Mouse (Mus musculus): Measurements from ENCODE around the gene Dyrk1b. TPM values are rescaled to one million over a fixed set of nuclear protein-coding genes. Genes with fewer than 3 reads are reported as not detected.
"Not testable (repeated sequence)": the region's sequence is repeated elsewhere in the genome, so short reads cannot be mapped to it uniquely, and the experiment has no call there.

Dyrk1b gene
- 50.1 and 53.7 TPM in 2 replicates for polyA plus RNA-seq (2012; rRNA removed)

- DNase-seq = peak; percentile 99
- under 1% methylated on average over 25 of the region's 25 CpGs for WGBS
- Histone ChIP-seq H3K4me3 (replicated peaks; ENCODE audit: extremely low read depth, low read depth, low read length) (peak within 1 kb of the TSS; percentile 93), H3K4me1 (ENCODE audit: control insufficient read depth, insufficient read depth, low read length) (no peaks in the 10 kb centered on the region)
- TF ChIP-seq CTCF (IDR thresholded peaks at IDR 0.05; ENCODE audit: insufficient read depth, low read length) = no peak
- TF ChIP-seq POLR2A (IDR thresholded peaks at IDR 0.05; ENCODE audit: borderline replicate concordance, extremely low read depth, low read depth, low read length) = 0 out of 2 replicates have a peak, but pooled peaks have one; percentile 3
These were observed at the start of gene Dyrk1b for GRCm38 (mm10) chr7:28179228-28179627. Gene Dyrk1b (plus strand): TSS chr7:28179469.

- TF ChIP-seq CTCF (IDR thresholded peaks at IDR 0.05; ENCODE audit: insufficient read depth, low read length) = 0 out of 2 replicates have a peak, but pooled peaks have one; percentile 13
- TF ChIP-seq POLR2A (IDR thresholded peaks at IDR 0.05; ENCODE audit: borderline replicate concordance, extremely low read depth, low read depth, low read length) = no peak
- 55% methylated on average over 5 of the region's 5 CpGs for WGBS
These were observed 41.7 kb upstream of the Dyrk1b start for GRCm38 (mm10) chr7:28137613-28138012.

GRCm38 (mm10) chr7:28148263-28148662 lies 31.0 kb upstream of the Dyrk1b start:
- DNase-seq = peak; percentile 65
- 14% methylated on average over 3 of the region's 3 CpGs for WGBS
- H3K4me3 ChIP-seq (replicated peaks; ENCODE audit: extremely low read depth, low read depth, low read length) = no peak overlapping the region
- TF ChIP-seq POLR2A (IDR thresholded peaks at IDR 0.05; ENCODE audit: borderline replicate concordance, extremely low read depth, low read depth, low read length) = no peak
- peak; percentile 94 for TF ChIP-seq CTCF (IDR thresholded peaks at IDR 0.05; ENCODE audit: insufficient read depth, low read length)
- no peaks in the 10 kb centered on the region for H3K4me1 ChIP-seq (ENCODE audit: control insufficient read depth, insufficient read depth, low read length)

More at GRCm38 (mm10) chr7:28137613-28138012, 41.7 kb upstream of the Dyrk1b start:
- no peak for DNase-seq
- Histone ChIP-seq H3K4me3 (replicated peaks; ENCODE audit: extremely low read depth, low read depth, low read length) (no peak overlapping the region), H3K4me1 (ENCODE audit: control insufficient read depth, insufficient read depth, low read length) (no peaks in the 10 kb centered on the region)

GRCm38 (mm10) chr7:28149841-28150240 lies 29.4 kb upstream of the Dyrk1b start:
- WGBS = 81% methylated on average over 1 of the region's 1 CpGs
- no peaks in the 10 kb centered on the region for H3K4me1 ChIP-seq (ENCODE audit: control insufficient read depth, insufficient read depth, low read length)
- H3K4me3 ChIP-seq (replicated peaks; ENCODE audit: extremely low read depth, low read depth, low read length) = no peak overlapping the region
- TF ChIP-seq POLR2A (IDR thresholded peaks at IDR 0.05; ENCODE audit: borderline replicate concordance, extremely low read depth, low read depth, low read length) (no peak), CTCF (IDR thresholded peaks at IDR 0.05; ENCODE audit: insufficient read depth, low read length) (no peak)
- DNase-seq = no peak

GRCm38 (mm10) chr7:28151584-28152221 lies 27.6 kb upstream of the Dyrk1b start:
- Histone ChIP-seq H3K4me1 (ENCODE audit: control insufficient read depth, insufficient read depth, low read length) (no peaks in the 10 kb centered on the region), H3K4me3 (replicated peaks; ENCODE audit: extremely low read depth, low read depth, low read length) (no peak overlapping the region)
- TF ChIP-seq POLR2A (IDR thresholded peaks at IDR 0.05; ENCODE audit: borderline replicate concordance, extremely low read depth, low read depth, low read length) (no peak), CTCF (IDR thresholded peaks at IDR 0.05; ENCODE audit: insufficient read depth, low read length) (peak; percentile 17; the same call in 1 of the 2 replicates)
- WGBS = 12% methylated on average over 13 of the region's 13 CpGs
- DNase-seq = peak; percentile 24

- not testable (repeated sequence) for H3K4me1 ChIP-seq (ENCODE audit: control insufficient read depth, insufficient read depth, low read length); H3K4me3 ChIP-seq (replicated peaks; ENCODE audit: extremely low read depth, low read depth, low read length); DNase-seq
- WGBS = 29% methylated on average over 5 of the region's 5 CpGs
These were observed 25.7 kb upstream of the Dyrk1b start for GRCm38 (mm10) chr7:28153595-28153994.

- TF ChIP-seq CTCF (IDR thresholded peaks at IDR 0.05; ENCODE audit: insufficient read depth, low read length) (no peak), POLR2A (IDR thresholded peaks at IDR 0.05; ENCODE audit: borderline replicate concordance, extremely low read depth, low read depth, low read length) (no peak)
- Histone ChIP-seq H3K4me3 (replicated peaks; ENCODE audit: extremely low read depth, low read depth, low read length) (no peak overlapping the region), H3K4me1 (ENCODE audit: control insufficient read depth, insufficient read depth, low read length) (no peaks in the 10 kb centered on the region)
- WGBS = 32% methylated on average over 6 of the region's 6 CpGs
- DNase-seq = no peak
These were observed 20.0 kb upstream of the Dyrk1b start for GRCm38 (mm10) chr7:28159292-28159691.

- no peak overlapping the region for H3K4me3 ChIP-seq (replicated peaks; ENCODE audit: extremely low read depth, low read depth, low read length)
- WGBS = 80% methylated on average over 3 of the region's 3 CpGs
- TF ChIP-seq CTCF (IDR thresholded peaks at IDR 0.05; ENCODE audit: insufficient read depth, low read length) = no peak
- TF ChIP-seq POLR2A (IDR thresholded peaks at IDR 0.05; ENCODE audit: borderline replicate concordance, extremely low read depth, low read depth, low read length) = no peak
- DNase-seq = no peak
- H3K4me1 ChIP-seq (ENCODE audit: control insufficient read depth, insufficient read depth, low read length) = no peaks in the 10 kb centered on the region
These were observed 19.4 kb upstream of the Dyrk1b start for GRCm38 (mm10) chr7:28159893-28160292.

GRCm38 (mm10) chr7:28161163-28161749 lies 18.0 kb upstream of the Dyrk1b start:
- no peak for TF ChIP-seq CTCF (IDR thresholded peaks at IDR 0.05; ENCODE audit: insufficient read depth, low read length)
- TF ChIP-seq POLR2A (IDR thresholded peaks at IDR 0.05; ENCODE audit: borderline replicate concordance, extremely low read depth, low read depth, low read length) = no peak
- Histone ChIP-seq H3K4me1 (ENCODE audit: control insufficient read depth, insufficient read depth, low read length) (no peaks in the 10 kb centered on the region), H3K4me3 (replicated peaks; ENCODE audit: extremely low read depth, low read depth, low read length) (no peak overlapping the region)
- DNase-seq = no peak
- 36% methylated on average over 9 of the region's 9 CpGs for WGBS

- TF ChIP-seq CTCF (IDR thresholded peaks at IDR 0.05; ENCODE audit: insufficient read depth, low read length) (no peak), POLR2A (IDR thresholded peaks at IDR 0.05; ENCODE audit: borderline replicate concordance, extremely low read depth, low read depth, low read length) (no peak)
- no peak for DNase-seq
- Histone ChIP-seq H3K4me1 (ENCODE audit: control insufficient read depth, insufficient read depth, low read length) (peaks cover 3% of the 10 kb centered on the region), H3K4me3 (replicated peaks; ENCODE audit: extremely low read depth, low read depth, low read length) (no peak overlapping the region)
- WGBS = 80% methylated on average over 6 of the region's 6 CpGs
These were observed 13.9 kb upstream of the Dyrk1b start for GRCm38 (mm10) chr7:28165406-28165805.
